Mouse (Mus musculus) lung, postnatal 0 days (tissue): Measurements from ENCODE around the gene Tbcd. TPM values are rescaled to one million over a fixed set of nuclear protein-coding genes. Genes with fewer than 3 reads are reported as not detected.

ENCODE experiments used
- ATAC-seq: fragments of 200-750 bp; cut with Nextera tagmentation; 2 replicates; pipeline ENCODE4 v1.8.0; 2017; ENCODE audit warnings: moderate library complexity
- DNase-seq: peaks from one replicate; pipeline ENCODE4 v3.0.0-alpha.2; 2016; ENCODE audit warnings: low spot score
- H3K27ac ChIP-seq: fragments of 300-500 bp; sonication (generic); 2 replicates; pipeline ENCODE4 v1.5.1; 2014; ENCODE audit warnings: antibody characterized with exemption, mild to moderate bottlenecking, low read length, mixed read lengths
- H3K27me3 ChIP-seq: fragments of 300-500 bp; sonication (generic); replicated peaks from 2 replicates; pipeline ENCODE4 v1.6.1; 2014; ENCODE audit warnings: low read length, mixed read lengths; ENCODE audit not compliant: insufficient read depth
- H3K36me3 ChIP-seq: fragments of 300-500 bp; sonication (generic); 2 replicates; pipeline ENCODE4 v1.6.1; 2014; ENCODE audit warnings: low read length, mixed read lengths; ENCODE audit not compliant: insufficient read depth
- H3K4me1 ChIP-seq: fragments of 300-500 bp; sonication (generic); 2 replicates; pipeline ENCODE4 v1.6.1; 2014; ENCODE audit warnings: antibody characterized with exemption, low read depth, low read length, mixed read lengths; ENCODE audit not compliant: insufficient read depth
- H3K4me2 ChIP-seq: fragments of 300-500 bp; sonication (generic); replicated peaks from 2 replicates; pipeline ENCODE4 v1.6.1; 2014; ENCODE audit warnings: low read depth, mild to moderate bottlenecking, low read length, moderate library complexity, mixed read lengths
- H3K4me3 ChIP-seq: fragments of 300-500 bp; sonication (generic); 2 replicates; pipeline ENCODE4 v1.5.1; 2014; ENCODE audit warnings: low read depth, low read length
- H3K9ac ChIP-seq: fragments of 300-500 bp; sonication (generic); replicated peaks from 2 replicates; pipeline ENCODE4 v1.6.1; 2014; ENCODE audit warnings: low read depth, mild to moderate bottlenecking
- H3K9me3 ChIP-seq: fragments of 300-500 bp; sonication (generic); 2 replicates; pipeline ENCODE4 v1.6.1; 2016; ENCODE audit warnings: low read length, mixed read lengths
- CTCF ChIP-seq: IDR thresholded peaks from 2 replicates; pipeline ENCODE4 v1.5.1; 2016; ENCODE audit warnings: antibody characterized with exemption, mild to moderate bottlenecking
- EP300 ChIP-seq: IDR thresholded peaks from 2 replicates; pipeline ENCODE4 v1.6.1; 2016; ENCODE audit warnings: antibody characterized with exemption, mild to moderate bottlenecking, control low read depth
- WGBS: fragments of 180-500 bp; shearing (Covaris S2); extraction: QIAGEN DNeasy Blood & Tissue Kit; methylation state at CpG from one replicate; pipeline ENCODE4 v1.1.7; 2014; 5-methylcytosine and 5-hydroxymethylcytosine counted together
- polyA plus RNA-seq: library from polyadenylated mRNA; unstranded; fragments of >200 nt; fragmentation: Nextera tagmentation; extraction: Ambion mirVana; gene quantifications from 2 replicates; pipeline ENCODE4 v1.2.1, GENCODE M21; 2015

Gene Tbcd
- polyA plus RNA-seq, result 21.5 and 24.4 TPM in 2 replicates

DNA sequence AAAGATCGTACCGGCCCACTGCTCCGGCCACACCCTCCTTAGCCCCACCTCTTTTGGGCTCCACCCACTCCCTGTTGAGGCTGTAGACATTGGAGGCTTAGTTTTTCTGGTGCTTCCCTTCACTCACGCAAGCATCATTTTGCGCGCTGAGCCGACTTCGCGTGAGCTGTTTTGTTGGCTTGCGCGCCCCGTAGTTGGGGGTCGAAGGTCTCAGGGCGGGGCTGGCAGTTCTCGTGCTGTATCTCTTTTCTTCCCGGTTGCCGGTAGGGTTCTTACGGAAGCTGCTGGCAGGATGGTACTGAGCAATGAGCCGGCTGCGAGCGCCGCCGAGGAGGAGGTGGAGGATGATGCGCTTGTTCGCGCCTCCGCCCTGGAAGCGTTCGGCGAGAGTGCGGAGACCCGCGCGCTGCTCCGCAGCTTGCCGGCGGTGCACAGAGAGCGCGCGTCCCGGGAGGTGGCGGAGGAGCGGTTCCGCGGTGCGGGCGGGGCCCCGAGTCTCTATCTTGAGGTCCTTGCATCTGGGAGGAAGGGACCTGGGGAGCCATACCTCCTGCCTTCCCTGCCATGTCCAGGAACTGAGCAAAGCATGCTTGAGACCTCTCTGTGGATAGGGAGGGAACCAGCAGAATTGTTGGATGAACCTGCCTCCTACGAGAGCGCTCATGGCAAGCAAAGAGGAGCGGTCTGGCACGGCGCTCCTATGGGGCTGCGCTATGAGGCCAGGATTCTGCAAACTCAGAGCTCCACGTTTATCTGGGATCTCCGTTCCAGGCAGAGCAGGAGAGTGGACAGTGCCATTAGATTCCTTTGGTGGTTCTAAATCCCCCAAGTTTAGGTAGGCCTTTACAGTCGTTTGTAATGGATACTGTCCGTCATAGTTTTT, at the start of gene Tbcd:
Gene Tbcd (plus strand): TSS at position 197 of the 883 bp plus-strand sequence.
- no peaks in the 10 kb centered on the region for H3K36me3 ChIP-seq
- TF ChIP-seq EP300 (no peak), CTCF (peak; percentile 24)
- peaks cover 5% of the 10 kb centered on the region; the same call in 1 of the 2 replicates for H3K4me1 ChIP-seq
- H3K9ac ChIP-seq, result peak within 1 kb of the TSS; percentile 48
- H3K27ac ChIP-seq, result 0 out of 2 replicates have a peak within 1 kb of the TSS, but pooled peaks have one; percentile 9
- 2% methylated on average over 45 of the region's 58 CpGs for WGBS
- H3K27me3 ChIP-seq, result no peaks in the 10 kb centered on the region
- H3K4me3 ChIP-seq, result peak within 1 kb of the TSS; percentile 82
- peak within 1 kb of the TSS; percentile 81 for H3K4me2 ChIP-seq
- H3K9me3 ChIP-seq, result no peaks in the 10 kb centered on the region
- ATAC-seq (peak; percentile 97), DNase-seq (peak; percentile 95)

DNA sequence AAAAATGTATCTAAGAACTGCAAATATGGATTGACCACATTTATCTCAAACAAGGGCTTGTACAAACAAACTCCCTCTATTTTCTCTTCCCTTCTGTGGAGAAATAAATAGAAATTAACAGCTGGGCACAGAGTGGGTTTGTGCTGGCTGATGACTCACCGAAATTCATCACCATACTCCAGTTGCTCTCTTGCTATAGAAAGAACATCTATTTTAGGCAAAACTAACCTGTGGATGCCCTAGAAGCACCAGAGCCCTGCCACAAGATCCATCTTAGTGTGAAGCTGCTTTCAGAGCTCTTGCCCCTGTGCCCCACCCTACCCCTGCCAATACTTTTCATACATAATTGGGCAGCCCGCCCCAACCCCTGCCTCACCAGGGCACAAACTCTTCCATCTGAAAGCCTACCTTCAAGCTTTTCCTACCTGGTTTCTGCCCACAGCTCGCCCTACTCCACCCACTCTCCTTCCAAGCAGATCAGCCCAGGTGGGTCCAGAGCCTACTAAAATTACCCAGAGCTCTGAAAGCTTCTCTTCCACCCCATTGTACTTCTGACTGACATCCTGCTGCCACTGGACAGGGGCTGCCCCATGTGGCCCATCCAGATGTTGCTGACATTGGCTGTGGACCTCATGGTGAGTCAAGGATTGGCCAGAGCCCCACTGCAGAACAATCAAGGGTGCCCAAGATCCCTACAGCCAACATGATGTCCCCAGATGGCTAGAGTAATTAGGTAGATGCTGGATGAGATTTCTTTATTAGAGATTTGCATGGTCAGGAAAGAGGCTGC, 44.2 kb upstream of the Tbcd start:
- DNase-seq (no peak), ATAC-seq (no peak)
- no peaks in the 10 kb centered on the region for H3K4me1 ChIP-seq
- no peak overlapping the region for H3K27ac ChIP-seq
- H3K4me2 ChIP-seq, result no peak overlapping the region
- H3K9ac ChIP-seq, result no peak overlapping the region
- H3K27me3 ChIP-seq, result no peaks in the 10 kb centered on the region
- H3K36me3 ChIP-seq, result no peaks in the 10 kb centered on the region
- no peak for TF ChIP-seq EP300
- no peak for TF ChIP-seq CTCF
- no peak overlapping the region for H3K4me3 ChIP-seq
- 58% methylated on average over 3 of the region's 3 CpGs for WGBS
- H3K9me3 ChIP-seq, result no peaks in the 10 kb centered on the region

DNA sequence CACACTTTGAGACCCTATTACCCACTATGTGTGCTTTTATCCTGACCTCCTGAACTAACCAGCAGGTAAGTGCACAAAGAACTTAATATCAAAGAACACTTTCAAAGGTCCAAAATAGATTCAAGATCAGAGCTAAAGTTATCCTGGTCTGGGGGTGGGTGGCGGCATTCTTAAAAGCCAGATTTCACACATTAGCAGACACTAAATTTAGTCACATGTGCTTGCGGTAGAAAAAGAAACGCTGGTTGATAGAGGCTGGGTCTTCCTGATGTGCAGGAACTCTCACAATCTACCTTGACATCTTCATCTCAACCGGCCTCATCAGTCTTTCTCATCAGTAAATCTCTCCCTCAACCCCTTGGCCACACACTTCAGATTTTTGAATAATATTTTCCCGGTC, 37.0 kb upstream of the Tbcd start:
- Histone ChIP-seq H3K4me1 (no peaks in the 10 kb centered on the region), H3K9me3 (no peaks in the 10 kb centered on the region), H3K27ac (no peak overlapping the region), H3K27me3 (no peaks in the 10 kb centered on the region), H3K36me3 (no peaks in the 10 kb centered on the region), H3K4me2 (no peak overlapping the region), H3K4me3 (no peak overlapping the region), H3K9ac (no peak overlapping the region)
- ATAC-seq (no peak), DNase-seq (no peak)
- TF ChIP-seq CTCF (no peak), EP300 (no peak)
- WGBS, result 68% methylated on average over 5 of the region's 5 CpGs

DNA sequence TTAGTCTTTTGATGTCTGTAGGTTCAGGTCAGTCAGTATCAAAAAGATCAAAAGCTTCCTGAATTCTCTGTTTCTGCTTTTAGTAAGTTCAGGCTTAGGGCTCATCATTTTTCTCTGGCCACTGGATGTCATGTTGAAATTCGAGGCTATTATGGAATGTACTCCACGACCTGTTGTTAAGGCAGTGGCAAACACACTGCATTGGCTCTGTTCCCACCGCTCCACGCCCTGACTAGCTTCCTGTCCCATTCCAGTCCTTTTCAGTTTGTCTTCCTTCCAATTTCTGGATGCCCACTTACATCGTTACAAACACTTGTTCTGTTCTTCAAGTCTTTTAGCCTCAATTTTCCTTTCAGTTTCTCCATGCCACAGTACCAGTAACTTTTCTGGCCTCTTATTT, 36.4 kb upstream of the Tbcd start:
- Histone ChIP-seq H3K36me3 (no peaks in the 10 kb centered on the region), H3K27ac (no peak overlapping the region), H3K4me2 (no peak overlapping the region), H3K9ac (no peak overlapping the region), H3K4me3 (no peak overlapping the region), H3K4me1 (no peaks in the 10 kb centered on the region), H3K9me3 (no peaks in the 10 kb centered on the region), H3K27me3 (no peaks in the 10 kb centered on the region)
- no peak for TF ChIP-seq CTCF
- no peak for TF ChIP-seq EP300
- 23% methylated on average over 5 of the region's 5 CpGs for WGBS
- peak; percentile 31 for DNase-seq
- peak; percentile 33; the same call in 1 of the 2 replicates for ATAC-seq

DNA sequence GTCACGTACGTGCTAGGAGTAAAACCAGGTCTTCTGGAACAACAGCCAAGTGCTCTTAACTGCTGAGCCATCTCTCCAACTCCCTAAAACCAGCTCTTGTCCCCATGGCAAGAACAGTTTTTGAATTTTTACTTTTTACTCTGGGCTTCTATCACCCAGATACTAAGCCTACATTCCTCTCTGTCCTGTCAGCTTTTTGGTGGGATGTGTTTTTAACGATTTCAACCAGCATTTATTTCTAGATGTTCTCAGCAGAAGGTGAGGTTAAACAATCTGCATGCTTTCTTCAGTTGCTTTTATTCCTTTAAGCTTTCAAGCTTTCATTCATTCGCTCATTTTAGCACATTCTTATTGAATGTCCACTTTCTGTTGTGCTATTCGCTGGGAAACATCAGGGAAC, 33.8 kb upstream of the Tbcd start:
- WGBS, result 82% methylated on average over 5 of the region's 5 CpGs
- TF ChIP-seq CTCF (no peak), EP300 (no peak)

DNA sequence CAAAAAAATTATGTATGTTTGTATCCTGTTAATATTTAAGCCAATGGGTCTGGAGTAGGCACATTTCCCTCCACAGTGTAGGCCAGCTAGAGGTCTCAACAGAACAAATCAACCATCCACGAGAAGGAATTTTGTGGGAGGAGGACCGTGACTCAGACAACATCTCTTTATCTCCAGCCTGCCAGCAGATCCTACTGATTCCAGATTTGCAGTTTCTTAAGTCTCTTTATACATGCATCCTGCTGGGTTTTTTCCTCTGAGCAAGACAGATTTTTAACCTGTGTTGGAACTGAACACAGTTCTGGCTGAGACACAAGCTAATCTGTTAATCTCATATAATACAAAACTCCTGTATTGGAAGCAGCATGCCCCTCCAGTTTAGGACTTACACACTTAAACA, 32.8 kb upstream of the Tbcd start:
- Histone ChIP-seq H3K9me3 (no peaks in the 10 kb centered on the region), H3K27ac (no peak overlapping the region), H3K4me3 (no peak overlapping the region), H3K4me1 (peaks cover 4% of the 10 kb centered on the region; the same call in 1 of the 2 replicates), H3K27me3 (no peaks in the 10 kb centered on the region), H3K9ac (no peak overlapping the region), H3K4me2 (no peak overlapping the region), H3K36me3 (no peaks in the 10 kb centered on the region)
- TF ChIP-seq EP300 (no peak), CTCF (no peak)
- 43% methylated on average over 2 of the region's 2 CpGs for WGBS
- ATAC-seq (no peak), DNase-seq (no peak)

More for the DNA sequence above, 33.8 kb upstream of the Tbcd start:
- ATAC-seq (no peak), DNase-seq (no peak)
- Histone ChIP-seq H3K9ac (no peak overlapping the region), H3K27ac (no peak overlapping the region), H3K9me3 (no peaks in the 10 kb centered on the region), H3K27me3 (no peaks in the 10 kb centered on the region), H3K4me2 (no peak overlapping the region), H3K36me3 (no peaks in the 10 kb centered on the region), H3K4me3 (no peak overlapping the region), H3K4me1 (peaks cover 4% of the 10 kb centered on the region; the same call in 1 of the 2 replicates)
